Mouse (Mus musculus) erythroblast, embryonic 14.5 days (primary cell): ENCODE data around the gene Rims1. TPM values are rescaled to one million over a fixed set of nuclear protein-coding genes. Genes with fewer than 3 reads are reported as not detected.

Experiments used
- H3K27me3 ChIP-seq: 2 replicates; pipeline ENCODE4 v1.6.1; 2012; ENCODE audit warnings: inconsistent platforms; ENCODE audit not compliant: control insufficient read depth
- H3K36me3 ChIP-seq: 2 replicates; pipeline ENCODE4 v1.6.1; 2012; ENCODE audit warnings: mild to moderate bottlenecking, inconsistent platforms; ENCODE audit not compliant: control insufficient read depth
- H3K4me1 ChIP-seq: 2 replicates; pipeline ENCODE4 v1.6.1; 2012; ENCODE audit warnings: inconsistent platforms; ENCODE audit not compliant: control insufficient read depth
- H3K4me3 ChIP-seq: replicated peaks from 2 replicates; pipeline ENCODE3; 2012; ENCODE audit warnings: moderate library complexity, mild to moderate bottlenecking, inconsistent platforms
- H3K9me3 ChIP-seq: 2 replicates; pipeline ENCODE4 v1.6.1; 2012; ENCODE audit warnings: low read length, inconsistent platforms, mixed read lengths; ENCODE audit not compliant: control insufficient read depth
- GATA1 ChIP-seq: IDR thresholded peaks from 2 replicates; pipeline ENCODE4 v1.6.1; 2012; ENCODE audit warnings: low read length, inconsistent platforms, mixed read lengths
- TAL1 ChIP-seq: IDR thresholded peaks from 3 replicates; pipeline ENCODE4 v1.6.1; 2012; ENCODE audit warnings: low read length, inconsistent platforms, mixed read lengths
- polyA plus RNA-seq: library from polyadenylated mRNA; stranded (reverse); fragments of >175 nt; gene quantifications from 2 replicates; pipeline ENCODE4 v1.2.3, GENCODE M21; 2012

Rims1 gene
- polyA plus RNA-seq, 1 experiment = not detected

- no peak overlapping the region for H3K4me3 ChIP-seq
- no peaks in the 10 kb centered on the region for H3K9me3 ChIP-seq
- TF ChIP-seq GATA1 (no peak), TAL1 (no peak)
- H3K36me3 ChIP-seq = no peaks in the 10 kb centered on the region
- H3K27me3 ChIP-seq = no peaks in the 10 kb centered on the region
- no peaks in the 10 kb centered on the region for H3K4me1 ChIP-seq
Observed at GRCm38 (mm10) chr1:22721706-22722105, 84.1 kb downstream of the Rims1 start.

GRCm38 (mm10) chr1:22720714-22721113, 85.1 kb downstream of the Rims1 start:
- no peaks in the 10 kb centered on the region for H3K4me1 ChIP-seq
- TF ChIP-seq GATA1 (no peak), TAL1 (no peak)
- H3K27me3 ChIP-seq = no peaks in the 10 kb centered on the region

GRCm38 (mm10) chr1:22709461-22709860, 96.3 kb downstream of the Rims1 start:
- no peaks in the 10 kb centered on the region for H3K9me3 ChIP-seq
- no peaks in the 10 kb centered on the region for H3K36me3 ChIP-seq
- H3K4me3 ChIP-seq = no peak overlapping the region
- H3K4me1 ChIP-seq = no peaks in the 10 kb centered on the region
- H3K27me3 ChIP-seq = no peaks in the 10 kb centered on the region
- TF ChIP-seq TAL1 = no peak
- TF ChIP-seq GATA1 = no peak

More at GRCm38 (mm10) chr1:22720714-22721113, 85.1 kb downstream of the Rims1 start:
- H3K36me3 ChIP-seq = no peaks in the 10 kb centered on the region
- no peaks in the 10 kb centered on the region for H3K9me3 ChIP-seq
- no peak overlapping the region for H3K4me3 ChIP-seq

GRCm38 (mm10) chr1:22695046-22695445, 110.7 kb downstream of the Rims1 start:
- Histone ChIP-seq H3K36me3 (no peaks in the 10 kb centered on the region), H3K9me3 (0 out of 2 replicates have a peak, but pooled peaks cover 2% of the 10 kb centered on the region), H3K4me3 (no peak overlapping the region), H3K27me3 (no peaks in the 10 kb centered on the region), H3K4me1 (no peaks in the 10 kb centered on the region)
- TF ChIP-seq TAL1 (no peak), GATA1 (no peak)

- H3K4me1 ChIP-seq = no peaks in the 10 kb centered on the region
- H3K36me3 ChIP-seq = no peaks in the 10 kb centered on the region
- TF ChIP-seq GATA1 = no peak
- no peak for TF ChIP-seq TAL1
- no peaks in the 10 kb centered on the region for H3K9me3 ChIP-seq
- no peak overlapping the region for H3K4me3 ChIP-seq
- H3K27me3 ChIP-seq = no peaks in the 10 kb centered on the region
Observed at GRCm38 (mm10) chr1:22694514-22694913, 111.3 kb downstream of the Rims1 start.

GRCm38 (mm10) chr1:22683455-22683854, 122.3 kb downstream of the Rims1 start:
- TF ChIP-seq TAL1 (no peak), GATA1 (no peak)
- Histone ChIP-seq H3K9me3 (no peaks in the 10 kb centered on the region), H3K4me1 (no peaks in the 10 kb centered on the region), H3K4me3 (no peak overlapping the region), H3K27me3 (no peaks in the 10 kb centered on the region), H3K36me3 (no peaks in the 10 kb centered on the region)

- no peaks in the 10 kb centered on the region for H3K27me3 ChIP-seq
- no peak overlapping the region for H3K4me3 ChIP-seq
- H3K4me1 ChIP-seq = no peaks in the 10 kb centered on the region
- no peaks in the 10 kb centered on the region for H3K9me3 ChIP-seq
- no peak for TF ChIP-seq TAL1
- no peak for TF ChIP-seq GATA1
- no peaks in the 10 kb centered on the region for H3K36me3 ChIP-seq
Observed at GRCm38 (mm10) chr1:22664196-22664595, 141.6 kb downstream of the Rims1 start.

GRCm38 (mm10) chr1:22661825-22662224, 144.0 kb downstream of the Rims1 start:
- Histone ChIP-seq H3K4me3 (no peak overlapping the region), H3K27me3 (no peaks in the 10 kb centered on the region), H3K36me3 (no peaks in the 10 kb centered on the region), H3K9me3 (no peaks in the 10 kb centered on the region), H3K4me1 (no peaks in the 10 kb centered on the region)
- TF ChIP-seq GATA1 = no peak
- no peak for TF ChIP-seq TAL1

GRCm38 (mm10) chr1:22655983-22656382, 149.8 kb downstream of the Rims1 start:
- Histone ChIP-seq H3K4me1 (no peaks in the 10 kb centered on the region), H3K4me3 (no peak overlapping the region), H3K36me3 (no peaks in the 10 kb centered on the region), H3K9me3 (no peaks in the 10 kb centered on the region), H3K27me3 (no peaks in the 10 kb centered on the region)
- TF ChIP-seq GATA1 (no peak), TAL1 (no peak)

GRCm38 (mm10) chr1:22654903-22655302, 150.9 kb downstream of the Rims1 start:
- no peaks in the 10 kb centered on the region for H3K4me1 ChIP-seq
- no peaks in the 10 kb centered on the region for H3K9me3 ChIP-seq
- no peaks in the 10 kb centered on the region for H3K36me3 ChIP-seq
- no peak overlapping the region for H3K4me3 ChIP-seq
- no peaks in the 10 kb centered on the region for H3K27me3 ChIP-seq
- TF ChIP-seq GATA1 (no peak), TAL1 (no peak)
